Mouse (Mus musculus): ENCODE results near the gene Acp4. TPM values are rescaled to one million over a fixed set of nuclear protein-coding genes. Genes with fewer than 3 reads are reported as not detected.
"Not testable (repeated sequence)": the region's sequence is repeated elsewhere in the genome, so short reads cannot be mapped to it uniquely, and the experiment has no call there.

Acp4 gene
- total RNA-seq, 2 experiments from 2014 or later = not detected

DNA sequence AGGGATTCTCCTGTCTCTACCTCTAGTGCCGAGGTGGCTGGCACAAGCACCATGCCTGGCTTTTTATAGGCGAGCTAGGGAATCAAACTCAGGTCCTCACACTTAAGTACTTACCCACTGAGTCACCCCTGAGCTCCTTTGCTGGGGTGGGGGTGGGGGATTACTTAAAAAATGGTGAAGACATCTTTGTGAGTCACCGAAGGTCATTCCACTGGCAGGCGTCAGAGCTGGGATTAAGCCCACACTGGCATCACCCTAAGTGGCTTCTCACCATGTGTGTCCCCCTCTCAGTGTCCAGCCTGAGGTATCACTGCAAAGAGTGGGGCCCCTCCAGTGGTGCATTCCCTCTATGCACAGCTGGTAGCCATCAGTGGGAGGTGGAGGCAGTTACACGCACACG lies 3.2 kb upstream of the Acp4 start:
- TF ChIP-seq CTCF (IDR thresholded peaks at IDR 0.05) = no peak
- intact Hi-C loops (cut with DNase I) = no loop called here
- no peak for DNase-seq (ENCODE audit: extremely low spot score in 1 of 2, low spot score in 2 of 2)
- Histone ChIP-seq H3K4me3 (no peak overlapping the region), H3K27ac (no peak overlapping the region)

DNA sequence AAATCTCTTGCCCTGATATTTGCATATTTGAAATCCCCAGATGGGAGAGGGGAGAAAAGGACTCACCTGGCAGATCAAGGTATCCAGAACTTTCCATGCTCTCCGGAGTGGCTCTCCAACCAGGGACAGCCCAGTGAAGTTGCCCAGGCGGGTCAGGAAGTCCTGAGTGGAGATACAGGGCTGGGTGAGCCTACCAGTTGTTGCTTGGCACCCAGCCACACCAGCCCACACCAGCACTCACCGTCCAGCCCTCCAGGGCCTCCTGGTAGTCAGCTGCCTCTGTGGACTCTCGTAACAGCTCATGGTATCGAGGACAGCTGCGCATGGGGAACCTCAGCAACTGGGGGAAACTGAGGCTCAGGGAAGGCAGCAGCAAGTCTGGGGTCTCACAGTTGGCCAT lies 2.2 kb downstream of the Acp4 start:
- TF ChIP-seq CTCF (IDR thresholded peaks at IDR 0.05) = no peak
- DNase-seq (ENCODE audit: extremely low spot score in 1 of 2, low spot score in 2 of 2) = no peak
- intact Hi-C loops (cut with DNase I) = no loop called here
- Histone ChIP-seq H3K4me3 (no peak overlapping the region), H3K27ac (no peak overlapping the region)

DNA sequence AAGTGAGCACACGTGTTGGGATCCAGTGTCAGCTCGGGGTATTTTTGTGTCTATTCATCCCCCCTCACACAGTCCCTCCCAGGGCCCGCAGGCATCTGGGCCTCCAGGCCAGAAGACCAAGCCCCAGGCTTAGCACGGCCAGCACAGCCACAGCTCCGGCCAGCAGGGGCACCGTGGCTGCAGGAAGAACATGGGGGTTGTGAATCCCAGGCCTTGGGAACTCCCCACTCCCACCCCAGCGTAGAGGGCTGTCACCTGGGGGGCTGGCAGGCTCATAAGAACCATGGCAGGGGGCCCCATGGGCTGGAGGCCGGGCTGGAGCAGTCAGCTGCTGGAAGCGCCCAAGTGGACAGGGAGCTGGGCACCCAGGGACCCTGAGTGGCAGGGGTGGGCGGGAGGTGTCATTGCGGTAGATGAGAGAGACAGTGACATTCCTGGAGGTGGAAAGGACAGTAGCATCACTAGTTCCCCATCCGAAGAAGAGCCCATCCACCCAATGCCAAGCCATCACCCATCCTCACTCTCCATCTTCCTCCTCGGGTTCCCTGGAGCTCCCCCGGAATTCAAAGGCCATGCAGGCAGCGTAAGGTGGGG lies 4.1 kb downstream of the Acp4 start:
- intact Hi-C loops (cut with DNase I) = no loop called here
- Histone ChIP-seq H3K27ac (no peak overlapping the region), H3K4me3 (no peak overlapping the region)
- no peak for DNase-seq (ENCODE audit: extremely low spot score in 1 of 2, low spot score in 2 of 2)
- no peak for TF ChIP-seq CTCF (IDR thresholded peaks at IDR 0.05)

DNA sequence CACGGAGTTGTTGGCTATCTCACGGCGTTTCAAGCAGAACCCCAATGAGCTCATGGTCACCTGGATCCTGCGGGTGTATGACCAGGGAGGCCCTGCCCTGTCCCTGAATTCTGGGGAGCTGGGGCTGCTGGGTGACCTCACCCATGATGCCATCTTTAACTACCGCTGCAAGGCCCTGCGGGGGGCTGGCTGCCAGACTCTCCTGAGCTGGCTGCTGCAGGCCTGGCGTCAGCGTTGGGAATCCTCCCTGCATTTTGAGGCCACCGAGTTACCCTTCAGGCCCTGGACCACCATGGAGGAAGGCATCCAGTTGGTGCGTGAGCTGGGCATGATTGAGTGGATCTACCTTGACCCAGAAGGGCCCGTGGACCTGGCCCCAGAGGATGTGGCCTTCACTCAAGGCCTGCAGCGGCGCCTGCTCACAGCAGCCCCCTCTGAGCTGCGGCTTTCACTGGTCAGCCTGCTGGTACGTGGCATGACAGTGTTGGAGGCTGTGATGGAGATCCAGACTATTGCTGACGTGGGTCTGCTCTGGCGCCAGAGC lies 6.4 kb downstream of the Acp4 start:
- H3K27ac ChIP-seq; H3K4me3 ChIP-seq; DNase-seq (ENCODE audit: extremely low spot score in 1 of 2, low spot score in 2 of 2); intact Hi-C loops (cut with DNase I): not testable (repeated sequence)

DNA sequence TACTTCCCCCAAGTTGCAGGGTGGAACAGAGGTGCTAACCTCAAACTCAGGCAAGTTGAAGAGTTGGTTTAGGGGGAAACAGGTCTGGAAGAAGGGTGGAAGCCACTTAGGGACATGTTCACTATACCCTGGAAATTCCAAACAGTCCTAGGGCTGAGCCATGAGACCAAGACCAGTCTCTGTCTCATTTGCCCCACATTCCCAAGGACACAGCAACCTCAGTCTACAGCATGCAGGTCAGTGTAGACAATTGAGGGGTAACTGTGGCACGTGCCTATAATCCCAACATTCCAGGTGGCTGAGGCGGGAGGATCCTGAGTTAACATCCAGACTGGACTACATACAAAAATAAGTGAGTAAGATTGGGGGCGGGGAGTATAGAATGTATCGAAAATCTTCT lies 7.9 kb downstream of the Acp4 start:
- no peak overlapping the region for H3K4me3 ChIP-seq
- H3K27ac ChIP-seq = no peak overlapping the region
- intact Hi-C loops (cut with DNase I) = no loop called here
- DNase-seq (ENCODE audit: extremely low spot score in 1 of 2, low spot score in 2 of 2) = no peak
- TF ChIP-seq CTCF (IDR thresholded peaks at IDR 0.05) = no peak

DNA sequence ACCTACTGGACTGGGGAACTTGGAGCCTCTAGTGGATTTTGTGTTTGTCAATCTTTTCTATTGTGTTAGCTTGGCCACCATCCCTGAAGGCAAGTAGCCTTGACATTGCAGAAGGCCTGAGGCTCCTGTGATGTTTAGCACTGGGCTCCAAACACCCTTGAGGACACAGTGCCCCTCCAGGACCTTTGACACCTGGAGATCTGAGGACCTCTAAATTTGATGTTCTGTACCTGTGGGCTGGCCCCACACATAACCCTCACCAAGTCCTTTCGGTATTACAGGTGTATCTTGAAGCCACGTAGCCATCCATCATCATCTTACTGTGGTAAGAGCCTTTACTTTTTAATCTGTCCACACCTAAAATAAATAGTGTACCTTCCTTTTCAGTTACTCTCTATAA lies 9.2 kb downstream of the Acp4 start:
- Histone ChIP-seq H3K27ac (no peak overlapping the region), H3K4me3 (no peak overlapping the region)
- intact Hi-C loops (cut with DNase I) = no loop called here
- DNase-seq (ENCODE audit: extremely low spot score in 1 of 2, low spot score in 2 of 2) = no peak
- TF ChIP-seq CTCF (IDR thresholded peaks at IDR 0.05) = no peak

DNA sequence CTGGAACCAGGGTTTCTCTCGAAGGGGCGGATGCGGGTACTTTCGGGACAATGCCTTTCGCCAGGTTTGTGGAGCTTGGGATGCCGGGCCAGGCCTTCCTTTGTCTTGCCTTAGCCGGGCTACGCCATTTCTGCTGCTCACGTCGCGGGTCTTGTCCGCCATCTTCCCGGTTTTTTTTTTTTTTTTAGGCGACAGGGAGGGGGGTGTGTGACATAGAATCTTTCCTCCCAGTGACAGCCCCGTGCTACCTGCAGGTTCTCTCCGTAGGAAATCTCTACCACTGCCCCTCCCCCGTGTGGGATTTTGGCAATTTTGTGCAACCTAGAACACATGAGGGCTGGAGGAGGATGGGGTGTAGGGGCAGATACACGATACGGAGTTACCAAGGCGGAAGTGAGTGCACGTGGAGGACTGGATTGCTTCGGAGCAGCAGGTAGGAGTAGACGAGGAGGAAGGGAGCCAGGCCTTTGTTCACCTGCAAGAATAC lies 10.2 kb downstream of the Acp4 start:
- DNase-seq (ENCODE audit: extremely low spot score in 1 of 2, low spot score in 2 of 2) = peak in 1 of 2 experiments; percentile 52
- intact Hi-C loops (cut with DNase I) = no loop called here
- peak overlapping the region; percentile 71 for H3K4me3 ChIP-seq
- no peak for TF ChIP-seq CTCF (IDR thresholded peaks at IDR 0.05)
- peak overlapping the region; percentile 96 for H3K27ac ChIP-seq

DNA sequence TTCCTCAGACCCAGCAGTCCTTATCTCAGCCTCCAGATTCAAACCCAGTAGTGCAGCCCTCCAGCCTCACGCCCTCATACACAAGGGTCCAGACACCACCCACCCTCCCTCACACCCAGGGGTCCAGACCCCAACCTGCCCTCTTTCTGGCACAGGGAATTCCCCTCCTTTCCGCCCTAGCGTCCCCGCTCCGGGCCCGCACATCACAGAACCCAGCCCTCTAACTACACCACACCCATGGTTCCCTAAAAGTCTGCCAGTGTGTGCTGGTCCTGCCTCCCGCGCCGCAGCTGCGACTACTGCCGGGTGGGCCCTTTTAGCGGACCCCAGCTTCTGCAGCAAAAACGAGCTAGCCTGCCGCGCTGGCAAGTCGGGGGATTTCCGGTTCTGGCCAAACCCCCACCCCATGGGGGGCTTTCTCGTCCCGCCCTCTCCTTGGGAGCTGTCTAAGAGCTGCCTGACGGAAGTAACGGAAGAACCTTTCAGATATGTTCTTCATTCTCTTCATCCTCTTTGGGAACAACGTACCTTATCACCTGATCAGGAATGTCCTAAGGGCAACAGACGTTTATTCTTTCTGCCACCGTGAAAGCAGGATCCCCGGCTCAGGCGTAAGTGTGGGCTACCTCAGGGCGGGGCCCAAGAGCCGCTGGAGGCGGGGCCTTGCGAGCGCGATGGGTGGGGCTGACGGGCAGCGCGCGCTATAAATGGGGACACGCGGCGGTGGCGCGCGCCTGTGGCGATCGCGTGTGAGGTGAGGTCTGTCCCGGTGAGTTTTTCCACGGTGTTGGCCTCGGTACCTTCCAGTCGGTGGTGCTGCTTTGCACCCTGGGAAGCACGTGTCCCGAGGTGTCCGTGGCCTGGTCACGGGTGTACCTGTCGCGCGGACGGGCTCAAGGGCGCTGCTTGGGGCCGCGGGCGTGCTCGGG lies 10.9 kb downstream of the Acp4 start, which contains the start of the genes 1700028J19Rik and 2410002F23Rik:
Gene 1700028J19Rik, minus strand, starts transcription at position 641 of the 929 bp plus-strand sequence.
Gene 2410002F23Rik, plus strand, starts transcription at position 668 of the 929 bp plus-strand sequence.
- intact Hi-C loops (cut with DNase I) = no loop called here
- Histone ChIP-seq H3K4me3 (peak within 1 kb of the TSS; percentile 71), H3K27ac (peak within 1 kb of the TSS; percentile 96)
- TF ChIP-seq CTCF (IDR thresholded peaks at IDR 0.05) = no peak; the same call in 1 of the 2 replicates
- peak; percentile 90 for DNase-seq (ENCODE audit: extremely low spot score in 1 of 2, low spot score in 2 of 2)

DNA sequence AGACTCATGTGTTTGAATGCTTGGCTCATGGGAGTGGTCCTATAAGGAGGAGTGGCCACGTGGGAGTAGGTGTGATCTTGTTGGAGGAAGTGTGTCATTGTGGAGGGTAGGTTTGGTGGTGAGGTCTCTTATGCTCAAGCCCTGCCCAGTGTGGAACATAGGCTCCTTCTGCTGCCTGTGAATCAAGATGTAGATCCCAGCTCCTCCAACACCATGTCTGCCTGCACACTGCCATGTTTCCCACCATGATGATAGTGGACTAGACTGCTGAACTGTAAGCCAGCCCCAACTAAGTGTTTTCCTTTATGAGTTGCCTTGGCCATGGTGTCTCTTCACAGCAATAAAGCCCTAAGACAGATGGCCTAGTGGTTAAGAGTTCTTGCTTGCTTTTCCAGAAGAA lies 13.1 kb downstream of the Acp4 start:
- no peak overlapping the region for H3K4me3 ChIP-seq
- intact Hi-C loops (cut with DNase I) = no loop called here
- TF ChIP-seq CTCF (IDR thresholded peaks at IDR 0.05) = no peak
- no peak overlapping the region for H3K27ac ChIP-seq
- DNase-seq (ENCODE audit: extremely low spot score in 1 of 2, low spot score in 2 of 2) = no peak

DNA sequence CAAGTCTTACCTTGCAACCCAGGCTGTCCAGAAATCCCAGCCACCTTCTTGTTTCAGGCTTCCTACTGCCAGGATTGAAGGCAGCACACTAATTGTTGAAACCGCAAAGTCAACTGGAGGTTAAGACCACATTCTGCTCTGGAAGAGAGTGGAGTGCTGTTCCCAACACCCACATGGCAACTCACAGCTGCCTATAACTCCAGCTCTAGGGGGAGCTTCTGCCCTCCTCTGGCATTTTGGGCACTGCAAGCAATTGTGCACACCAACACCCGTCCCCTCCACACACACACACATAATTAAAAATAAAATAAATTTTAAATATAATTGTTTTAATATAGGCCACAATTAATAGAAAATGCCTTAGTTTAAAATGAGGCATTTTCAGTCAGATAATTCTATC lies 16.0 kb downstream of the Acp4 start:
- intact Hi-C loops (cut with DNase I) = no loop called here
- no peak for DNase-seq (ENCODE audit: extremely low spot score in 1 of 2, low spot score in 2 of 2)
- Histone ChIP-seq H3K27ac (no peak overlapping the region), H3K4me3 (no peak overlapping the region)
- peak; percentile 31 for TF ChIP-seq CTCF (IDR thresholded peaks at IDR 0.05)

DNA sequence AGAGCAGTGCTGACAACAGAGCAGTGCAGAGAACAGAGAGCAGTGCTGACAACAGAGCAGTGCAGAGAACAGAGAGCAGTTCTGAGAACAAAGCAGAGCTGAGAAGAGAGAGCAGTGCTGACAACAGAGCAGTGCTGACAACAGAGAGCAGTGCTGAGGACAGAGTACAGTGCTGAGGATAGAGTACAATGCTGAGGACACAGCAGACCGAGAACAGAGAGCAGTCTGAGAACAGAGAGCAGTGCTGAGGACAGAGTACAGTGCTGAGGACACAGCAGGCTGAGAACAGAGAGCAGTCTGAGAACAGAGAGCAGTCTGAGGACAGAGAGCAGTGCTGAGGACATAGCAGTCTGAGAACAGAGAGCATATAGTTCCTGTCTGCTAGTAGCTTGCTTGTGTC lies 16.5 kb downstream of the Acp4 start:
- DNase-seq (ENCODE audit: extremely low spot score in 1 of 2, low spot score in 2 of 2) = no peak
- Histone ChIP-seq H3K4me3 (no peak overlapping the region), H3K27ac (no peak overlapping the region)
- intact Hi-C loops (cut with DNase I) = no loop called here
- TF ChIP-seq CTCF (IDR thresholded peaks at IDR 0.05) = no peak

DNA sequence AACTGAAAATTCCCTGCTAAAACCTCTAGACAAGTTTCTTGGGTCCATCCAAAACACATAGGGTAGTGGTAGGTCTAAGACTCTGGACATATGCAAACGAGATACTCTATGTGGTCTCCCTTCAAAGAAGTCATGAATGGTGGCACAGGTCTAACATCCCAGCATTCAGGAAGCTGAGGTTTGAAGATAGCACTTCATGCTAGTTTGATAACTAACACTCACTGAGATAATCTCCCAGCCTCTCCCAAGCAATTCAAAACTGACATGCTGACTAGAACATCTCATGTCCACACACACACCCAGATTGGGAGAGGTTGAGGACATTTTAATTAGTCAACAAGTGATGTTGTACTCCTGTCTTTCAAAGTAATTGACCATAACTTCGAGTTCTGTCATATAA lies 17.3 kb downstream of the Acp4 start:
- DNase-seq (ENCODE audit: extremely low spot score in 1 of 2, low spot score in 2 of 2) = no peak
- Histone ChIP-seq H3K4me3 (no peak overlapping the region), H3K27ac (no peak overlapping the region)
- intact Hi-C loops (cut with DNase I) = no loop called here
- no peak for TF ChIP-seq CTCF (IDR thresholded peaks at IDR 0.05)

Measured in left cerebral cortex, adult 2 months (tissue).